Mouse (Mus musculus) midbrain, embryonic 11.5 days (tissue): ENCODE data around the gene 1700016C15Rik. TPM values are rescaled to one million over a fixed set of nuclear protein-coding genes. Genes with fewer than 3 reads are reported as not detected.

Source experiments
- ATAC-seq: fragments of 200-750 bp; cut with Nextera tagmentation; 2 replicates; pipeline ENCODE4 v1.8.0; 2017; ENCODE audit warnings: moderate TSS enrichment, moderate library complexity; ENCODE audit not compliant: low FRiP score
- DNase-seq: peaks from one replicate; pipeline ENCODE4 v3.0.0; 2015; ENCODE audit warnings: low spot score; ENCODE audit errors: missing footprints
- H3K27ac ChIP-seq: fragments of 300-500 bp; sonication (generic); 2 replicates; pipeline ENCODE4 v1.5.1; 2014; ENCODE audit warnings: low read depth, low read length
- H3K27me3 ChIP-seq: fragments of 300-500 bp; sonication (generic); 2 replicates; pipeline ENCODE4 v1.6.1; 2014; ENCODE audit warnings: mild to moderate bottlenecking, low read length, moderate library complexity, mixed read lengths; ENCODE audit not compliant: control insufficient read depth, insufficient read depth
- H3K36me3 ChIP-seq: fragments of 300-500 bp; sonication (generic); 2 replicates; pipeline ENCODE4 v1.6.1; 2014; ENCODE audit warnings: mild to moderate bottlenecking, low read length, moderate library complexity, mixed read lengths; ENCODE audit not compliant: control insufficient read depth, insufficient read depth
- H3K4me1 ChIP-seq: fragments of 300-500 bp; sonication (generic); 2 replicates; pipeline ENCODE4 v1.6.1; 2014; ENCODE audit warnings: low read length; ENCODE audit not compliant: control insufficient read depth, insufficient read depth
- H3K4me2 ChIP-seq: fragments of 300-500 bp; sonication (generic); 2 replicates; pipeline ENCODE4 v1.6.1; 2014; ENCODE audit warnings: mild to moderate bottlenecking, moderate library complexity
- H3K4me3 ChIP-seq: fragments of 300-500 bp; sonication (generic); 2 replicates; pipeline ENCODE4 v1.5.1; 2014; ENCODE audit warnings: low read depth, low read length
- H3K9ac ChIP-seq: fragments of 300-500 bp; sonication (generic); 2 replicates; pipeline ENCODE4 v1.6.1; 2014; ENCODE audit warnings: low read length
- H3K9me3 ChIP-seq: fragments of 300-500 bp; sonication (generic); 2 replicates; pipeline ENCODE4 v1.6.1; 2016; ENCODE audit warnings: low read length; ENCODE audit not compliant: control insufficient read depth
- WGBS: fragments of 180-500 bp; shearing (Covaris S2); extraction: QIAGEN DNeasy Blood & Tissue Kit; methylation state at CpG from one replicate; pipeline ENCODE4 v1.1.7; 2014; 5-methylcytosine and 5-hydroxymethylcytosine counted together
- polyA plus RNA-seq: library from polyadenylated mRNA; unstranded; fragments of >200 nt; fragmentation: Nextera tagmentation; extraction: Ambion mirVana; gene quantifications from 2 replicates; pipeline ENCODE4 v1.2.1, GENCODE M21; 2014

1700016C15Rik gene
- polyA plus RNA-seq, 1 experiment from 2014 or later: not detected

DNA sequence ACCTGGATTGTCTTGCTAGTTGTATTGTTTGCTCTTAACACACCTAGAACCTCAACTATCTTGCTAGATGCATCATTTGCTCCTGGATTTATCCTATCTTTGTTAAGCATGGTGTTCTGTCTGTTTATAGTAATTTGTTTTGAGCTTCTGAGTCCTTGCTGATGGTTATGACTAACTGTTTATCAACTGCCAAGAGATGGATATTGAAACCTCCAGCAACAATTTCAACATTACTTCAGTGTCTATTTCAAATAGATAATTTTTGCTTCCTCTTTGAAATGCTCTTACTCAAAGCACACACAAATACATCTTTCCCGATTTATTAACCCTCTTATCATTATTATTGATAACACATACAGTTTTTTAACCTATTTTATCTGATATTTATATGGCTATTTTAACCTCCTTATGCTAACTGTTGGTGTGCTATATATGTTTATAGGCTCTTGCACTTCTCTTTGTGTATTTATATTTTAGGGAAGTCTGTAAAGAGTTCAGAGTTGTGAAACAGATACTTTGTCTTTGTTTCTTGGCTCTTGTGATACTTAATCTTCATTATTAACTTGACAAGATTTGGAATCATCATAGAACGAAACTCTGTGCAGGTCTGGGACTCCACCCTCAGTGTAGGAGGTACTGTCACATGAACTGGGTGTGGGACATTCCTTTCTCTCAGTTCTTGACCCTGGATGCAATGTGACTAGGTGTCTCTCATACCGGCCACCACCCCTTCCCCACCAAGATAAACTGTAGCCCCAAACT is 15.8 kb upstream of the 1700016C15Rik start:
- no peak overlapping the region for H3K27ac ChIP-seq
- ATAC-seq (no peak), DNase-seq (no peak)
- no peak overlapping the region for H3K4me2 ChIP-seq
- no peak overlapping the region for H3K9ac ChIP-seq
- H3K27me3 ChIP-seq: no peaks in the 10 kb centered on the region
- no peaks in the 10 kb centered on the region for H3K4me1 ChIP-seq
- no peaks in the 10 kb centered on the region for H3K36me3 ChIP-seq
- H3K9me3 ChIP-seq: peaks cover 4% of the 10 kb centered on the region
- 86% methylated on average over 3 of the region's 3 CpGs for WGBS
- H3K4me3 ChIP-seq: no peak overlapping the region

- no peak for ATAC-seq
- no peak overlapping the region for H3K9ac ChIP-seq
- H3K27ac ChIP-seq: no peak overlapping the region
- 93% methylated on average over 5 of the region's 5 CpGs for WGBS
- H3K36me3 ChIP-seq: no peaks in the 10 kb centered on the region
- no peaks in the 10 kb centered on the region for H3K27me3 ChIP-seq
- DNase-seq: no peak
- no peaks in the 10 kb centered on the region for H3K4me1 ChIP-seq
- peaks cover 4% of the 10 kb centered on the region for H3K9me3 ChIP-seq
- H3K4me3 ChIP-seq: no peak overlapping the region
- H3K4me2 ChIP-seq: no peak overlapping the region
Measured at GRCm38 (mm10) chr1:177714397-177715012, 15.1 kb upstream of the 1700016C15Rik start.

- DNase-seq: no peak
- Histone ChIP-seq H3K4me2 (no peak overlapping the region), H3K36me3 (no peaks in the 10 kb centered on the region), H3K4me1 (no peaks in the 10 kb centered on the region), H3K27ac (no peak overlapping the region), H3K4me3 (no peak overlapping the region), H3K27me3 (no peaks in the 10 kb centered on the region), H3K9me3 (no peaks in the 10 kb centered on the region), H3K9ac (no peak overlapping the region)
- 91% methylated on average over 3 of the region's 3 CpGs for WGBS
- no peak for ATAC-seq
Measured at GRCm38 (mm10) chr1:177716448-177716847, 13.2 kb upstream of the 1700016C15Rik start.

- H3K4me3 ChIP-seq: no peak overlapping the region
- no peak overlapping the region for H3K9ac ChIP-seq
- H3K4me1 ChIP-seq: no peaks in the 10 kb centered on the region
- DNase-seq (no peak), ATAC-seq (no peak)
- H3K9me3 ChIP-seq: no peaks in the 10 kb centered on the region
- H3K36me3 ChIP-seq: no peaks in the 10 kb centered on the region
- 81% methylated on average over 7 of the region's 7 CpGs for WGBS
- H3K4me2 ChIP-seq: no peak overlapping the region
- H3K27ac ChIP-seq: no peak overlapping the region
- no peaks in the 10 kb centered on the region for H3K27me3 ChIP-seq
Measured at GRCm38 (mm10) chr1:177717057-177717835, 12.4 kb upstream of the 1700016C15Rik start.

- Histone ChIP-seq H3K27me3 (no peaks in the 10 kb centered on the region), H3K36me3 (no peaks in the 10 kb centered on the region), H3K4me2 (no peak overlapping the region), H3K4me3 (no peak overlapping the region), H3K9ac (no peak overlapping the region), H3K9me3 (no peaks in the 10 kb centered on the region), H3K27ac (no peak overlapping the region), H3K4me1 (no peaks in the 10 kb centered on the region)
- WGBS: 79% methylated on average over 11 of the region's 11 CpGs
- ATAC-seq: no peak
- no peak for DNase-seq
Measured at GRCm38 (mm10) chr1:177718340-177719028, 11.1 kb upstream of the 1700016C15Rik start.

DNA sequence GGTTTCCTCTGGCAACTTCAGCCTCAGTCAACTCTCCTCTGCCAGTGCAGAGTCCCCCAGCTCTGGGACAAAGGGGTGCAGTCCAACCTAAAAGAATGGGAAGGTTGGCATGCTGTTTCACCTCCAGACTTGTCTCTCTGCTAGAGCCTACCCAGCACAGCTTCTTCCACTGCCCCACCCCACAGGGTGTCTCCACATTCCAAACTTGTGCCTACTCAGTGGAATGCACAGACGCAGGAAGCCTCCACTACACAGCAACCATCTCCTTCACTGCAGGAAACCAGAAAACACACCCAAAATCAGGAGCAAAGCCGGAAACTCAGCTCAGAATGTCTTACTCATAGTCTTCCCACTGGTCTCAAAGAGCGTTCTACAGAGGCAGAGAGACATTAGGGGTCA is 10.6 kb upstream of the 1700016C15Rik start:
- no peak for DNase-seq
- H3K4me3 ChIP-seq: no peak overlapping the region
- H3K4me2 ChIP-seq: no peak overlapping the region
- 81% methylated on average over 3 of the region's 3 CpGs for WGBS
- H3K9ac ChIP-seq: no peak overlapping the region
- H3K27ac ChIP-seq: no peak overlapping the region
- H3K27me3 ChIP-seq: no peaks in the 10 kb centered on the region
- H3K4me1 ChIP-seq: no peaks in the 10 kb centered on the region
- H3K36me3 ChIP-seq: no peaks in the 10 kb centered on the region
- no peak for ATAC-seq
- no peaks in the 10 kb centered on the region for H3K9me3 ChIP-seq

GRCm38 (mm10) chr1:177723786-177724185 is 5.8 kb upstream of the 1700016C15Rik start:
- no peak overlapping the region for H3K9ac ChIP-seq
- no peak overlapping the region for H3K27ac ChIP-seq
- H3K36me3 ChIP-seq: no peaks in the 10 kb centered on the region
- ATAC-seq (no peak), DNase-seq (peak; percentile 56)
- 78% methylated on average over 4 of the region's 4 CpGs for WGBS
- H3K4me2 ChIP-seq: no peak overlapping the region
- no peak overlapping the region for H3K4me3 ChIP-seq
- H3K9me3 ChIP-seq: no peaks in the 10 kb centered on the region
- peaks cover 2% of the 10 kb centered on the region; the same call in 1 of the 2 replicates for H3K4me1 ChIP-seq
- no peaks in the 10 kb centered on the region for H3K27me3 ChIP-seq

DNA sequence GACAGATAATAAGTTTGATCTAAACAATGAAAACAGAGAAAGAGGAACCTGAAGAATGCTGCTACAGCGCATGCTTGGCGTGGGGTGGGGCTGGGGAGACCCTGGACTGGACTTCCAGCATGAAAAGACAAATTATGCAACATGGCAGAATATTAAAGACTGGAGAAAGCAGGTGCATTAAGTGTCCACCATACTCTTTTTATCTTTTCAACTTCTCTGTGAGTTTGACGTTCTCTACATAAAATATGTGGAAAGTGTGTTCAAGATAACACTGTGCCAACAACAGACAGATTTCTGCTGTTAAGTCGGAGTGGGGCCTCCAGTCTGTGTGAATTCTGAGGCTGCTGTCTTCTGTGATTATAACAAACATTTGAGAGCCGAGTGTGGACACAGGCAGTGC is 2.7 kb upstream of the 1700016C15Rik start:
- Histone ChIP-seq H3K4me2 (no peak overlapping the region), H3K27me3 (no peaks in the 10 kb centered on the region), H3K4me3 (no peak overlapping the region), H3K4me1 (peaks cover 3% of the 10 kb centered on the region; the same call in 1 of the 2 replicates), H3K36me3 (no peaks in the 10 kb centered on the region), H3K27ac (no peak overlapping the region), H3K9ac (no peak overlapping the region), H3K9me3 (peaks cover 5% of the 10 kb centered on the region; the same call in 1 of the 2 replicates)
- ATAC-seq (no peak), DNase-seq (peak; percentile 17)
- WGBS: 80% methylated on average over 5 of the region's 5 CpGs
